Mouse (Mus musculus) stomach, embryonic 14.5 days (tissue): ENCODE measurements around the gene Neurod1. TPM values are rescaled to one million over a fixed set of nuclear protein-coding genes. Genes with fewer than 3 reads are reported as not detected.

Experiments
- ATAC-seq: fragments of 200-750 bp; cut with Nextera tagmentation; 2 replicates; pipeline ENCODE4 v1.8.0; 2017; ENCODE audit warnings: low read depth, moderate TSS enrichment; ENCODE audit not compliant: insufficient number of reproducible peaks, insufficient read depth, low FRiP score
- H3K27ac ChIP-seq: fragments of 300-500 bp; sonication (generic); 2 replicates; pipeline ENCODE4 v1.5.1; 2014; ENCODE audit warnings: mild to moderate bottlenecking, low read length, moderate library complexity, mixed read lengths
- H3K27me3 ChIP-seq: fragments of 300-500 bp; sonication (generic); 2 replicates; pipeline ENCODE4 v1.6.1; 2014; ENCODE audit warnings: low read length, control low read depth, mixed read lengths; ENCODE audit not compliant: control insufficient read depth, insufficient read depth
- H3K36me3 ChIP-seq: fragments of 300-500 bp; sonication (generic); 2 replicates; pipeline ENCODE4 v1.6.1; 2014; ENCODE audit warnings: mild to moderate bottlenecking, control low read depth, low read length, moderate library complexity, mixed read lengths; ENCODE audit not compliant: control insufficient read depth, insufficient read depth
- H3K4me1 ChIP-seq: fragments of 300-500 bp; sonication (generic); 2 replicates; pipeline ENCODE4 v1.6.1; 2014; ENCODE audit warnings: low read length, control low read depth, mixed read lengths; ENCODE audit not compliant: control insufficient read depth, insufficient read depth
- H3K4me2 ChIP-seq: fragments of 300-500 bp; sonication (generic); replicated peaks from 2 replicates; pipeline ENCODE4 v1.6.1; 2014; ENCODE audit warnings: low read depth, low read length, control low read depth
- H3K4me3 ChIP-seq: fragments of 300-500 bp; sonication (generic); 2 replicates; pipeline ENCODE4 v1.5.1; 2014; ENCODE audit warnings: low read depth, low read length, control low read depth
- H3K9ac ChIP-seq: fragments of 300-500 bp; sonication (generic); replicated peaks from 2 replicates; pipeline ENCODE4 v1.6.1; 2014; ENCODE audit warnings: low read depth, mild to moderate bottlenecking, control low read depth, low read length, moderate library complexity, mixed read lengths
- H3K9me3 ChIP-seq: fragments of 300-500 bp; sonication (generic); 2 replicates; pipeline ENCODE4 v1.6.1; 2016; ENCODE audit warnings: low read depth, low read length, control low read depth; ENCODE audit not compliant: control insufficient read depth
- WGBS: fragments of 180-500 bp; shearing (Covaris S2); extraction: QIAGEN DNeasy Blood & Tissue Kit; methylation state at CpG from one replicate; pipeline ENCODE4 v1.1.7; 2014; 5-methylcytosine and 5-hydroxymethylcytosine counted together
- polyA plus RNA-seq: library from polyadenylated mRNA; unstranded; fragments of >200 nt; fragmentation: Nextera tagmentation; extraction: Ambion mirVana; gene quantifications from 2 replicates; pipeline ENCODE4 v1.2.1, GENCODE M21; 2014

Gene Neurod1
- polyA plus RNA-seq, 1 experiment from 2014 or later, result 0.09 TPM

DNA sequence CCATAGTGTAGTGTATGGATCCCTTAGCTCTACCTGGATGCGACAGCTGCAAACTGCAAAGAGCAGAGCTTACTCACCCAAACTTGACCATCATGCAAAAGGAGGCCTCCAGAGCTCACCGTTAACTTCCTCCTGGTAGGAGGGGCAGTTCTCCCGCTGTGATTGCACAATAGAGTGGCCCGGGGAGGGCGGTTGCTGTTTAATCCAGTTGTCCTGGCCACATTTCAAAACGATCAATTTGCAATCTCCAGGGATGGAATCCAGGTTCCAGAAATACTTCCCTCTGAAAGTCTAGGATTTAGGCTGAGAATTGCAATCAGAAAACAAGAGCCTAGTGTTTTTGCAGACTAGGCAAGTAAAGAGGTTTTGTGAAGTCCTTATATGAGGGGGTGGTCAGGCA, 26.9 kb downstream of the Neurod1 start:
- Histone ChIP-seq H3K4me3 (no peak overlapping the region), H3K9me3 (no peaks in the 10 kb centered on the region), H3K9ac (no peak overlapping the region), H3K4me2 (no peak overlapping the region), H3K27ac (no peak overlapping the region), H3K4me1 (peaks cover 4% of the 10 kb centered on the region; the same call in 1 of the 2 replicates), H3K36me3 (no peaks in the 10 kb centered on the region), H3K27me3 (no peaks in the 10 kb centered on the region)
- ATAC-seq, result no peak
- WGBS, result 12% methylated on average over 6 of the region's 6 CpGs

DNA sequence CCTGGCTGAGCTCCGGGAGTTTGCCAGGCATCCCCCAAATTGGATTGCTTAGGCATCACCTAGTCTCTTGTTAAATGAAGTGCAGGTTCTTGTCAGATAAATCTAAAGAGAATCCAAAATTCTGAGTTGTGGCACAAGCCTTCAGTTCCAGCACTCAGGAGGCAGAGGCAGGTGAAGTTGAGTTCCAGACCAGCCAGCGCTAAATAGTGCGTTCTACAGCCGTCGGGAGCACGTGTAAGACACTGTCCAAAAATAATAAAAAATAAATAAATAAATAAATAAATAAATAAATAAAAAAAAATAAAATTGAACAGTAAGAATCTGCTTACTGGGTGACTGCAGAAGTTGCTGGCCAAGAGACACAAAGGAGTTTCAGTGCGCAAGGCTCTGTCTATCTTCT, 27.4 kb downstream of the Neurod1 start:
- Histone ChIP-seq H3K36me3 (no peaks in the 10 kb centered on the region), H3K4me1 (peaks cover 4% of the 10 kb centered on the region; the same call in 1 of the 2 replicates), H3K4me2 (peak overlapping the region; percentile 84), H3K9me3 (no peaks in the 10 kb centered on the region), H3K9ac (no peak overlapping the region), H3K27me3 (no peaks in the 10 kb centered on the region), H3K27ac (no peak overlapping the region), H3K4me3 (peak overlapping the region; percentile 35)
- WGBS, result 15% methylated on average over 7 of the region's 7 CpGs
- ATAC-seq, result no peak; the same call in 1 of the 2 replicates

DNA sequence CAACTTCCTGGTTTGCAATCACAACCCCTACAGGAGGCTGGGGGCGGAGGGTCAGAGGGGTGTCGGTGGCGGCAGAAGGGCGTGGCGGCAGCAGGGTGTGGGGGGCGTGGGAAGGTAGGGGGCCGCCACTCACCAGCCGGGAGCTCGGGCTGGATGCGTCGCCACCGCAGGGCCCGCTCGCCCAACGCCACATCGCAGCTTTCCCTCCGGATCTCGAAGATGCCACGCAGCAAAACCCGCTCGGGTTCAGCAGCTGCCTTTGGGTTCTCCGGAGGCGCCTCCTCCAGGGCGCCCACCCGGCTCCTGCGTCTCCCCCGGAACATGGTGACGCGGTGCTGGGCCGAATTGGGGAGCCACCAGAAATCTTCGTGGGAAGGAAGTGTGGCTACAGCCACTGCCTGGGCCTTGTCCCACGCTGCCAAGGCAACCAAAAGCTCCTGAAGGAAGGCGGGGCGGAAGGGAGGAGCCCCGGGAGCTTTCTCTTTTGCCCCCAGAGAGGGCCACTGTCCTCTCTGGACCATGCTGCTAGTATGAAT, 27.9 kb downstream of the Neurod1 start:
- Histone ChIP-seq H3K9me3 (no peaks in the 10 kb centered on the region), H3K9ac (no peak overlapping the region), H3K27me3 (no peaks in the 10 kb centered on the region), H3K36me3 (no peaks in the 10 kb centered on the region), H3K4me3 (peak overlapping the region; percentile 35), H3K4me1 (peaks cover 4% of the 10 kb centered on the region; the same call in 1 of the 2 replicates), H3K27ac (no peak overlapping the region), H3K4me2 (peak overlapping the region; percentile 84)
- WGBS, result 1% methylated on average over 35 of the region's 35 CpGs
- peak; percentile 63; the same call in 1 of the 2 replicates for ATAC-seq

DNA sequence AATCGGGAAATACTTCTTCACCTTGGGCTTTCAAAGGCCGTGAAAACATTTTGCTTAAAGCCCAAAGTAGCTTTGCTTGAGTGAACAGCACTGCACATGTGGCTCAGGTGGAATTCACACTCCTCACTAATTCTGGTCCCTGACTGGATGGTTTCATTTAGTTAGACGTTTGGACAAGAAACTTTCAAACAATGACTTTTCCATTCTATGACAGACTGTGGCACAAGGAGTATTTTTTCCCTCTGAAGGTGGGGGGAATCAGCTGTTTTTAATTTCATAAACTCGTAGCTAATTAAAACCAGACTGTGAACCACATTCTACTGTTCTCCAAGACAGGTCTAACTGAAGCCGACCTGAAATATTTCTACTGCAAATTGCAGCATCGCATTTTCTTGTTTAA, 28.5 kb downstream of the Neurod1 start:
- H3K27ac ChIP-seq, result no peak overlapping the region
- H3K27me3 ChIP-seq, result no peaks in the 10 kb centered on the region
- no peak overlapping the region for H3K9ac ChIP-seq
- ATAC-seq, result no peak
- H3K9me3 ChIP-seq, result no peaks in the 10 kb centered on the region
- H3K36me3 ChIP-seq, result no peaks in the 10 kb centered on the region
- H3K4me1 ChIP-seq, result peaks cover 4% of the 10 kb centered on the region; the same call in 1 of the 2 replicates
- H3K4me3 ChIP-seq, result no peak overlapping the region
- 30% methylated on average over 6 of the region's 6 CpGs for WGBS
- H3K4me2 ChIP-seq, result no peak overlapping the region

DNA sequence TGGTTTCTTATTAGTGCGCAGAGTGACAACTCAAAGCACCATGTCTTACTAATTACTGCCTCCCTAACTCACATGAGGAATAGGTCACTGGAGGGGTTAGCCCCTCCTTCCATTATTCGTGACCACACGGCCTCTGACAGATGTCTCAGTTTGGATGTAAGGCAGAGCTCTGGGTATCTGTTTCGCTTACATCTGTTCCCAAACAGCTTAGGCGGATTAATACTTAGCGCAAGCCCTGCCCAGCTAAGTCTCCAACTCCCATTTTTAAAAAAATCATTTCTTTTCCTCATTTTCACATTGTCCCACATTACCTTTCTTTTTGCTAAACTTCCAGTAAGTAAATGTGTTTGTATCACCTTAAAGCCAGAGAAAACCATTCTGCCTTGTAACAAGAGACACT, 34.9 kb downstream of the Neurod1 start:
- 31% methylated on average over 6 of the region's 6 CpGs for WGBS
- no peak overlapping the region for H3K4me3 ChIP-seq
- no peak for ATAC-seq
- H3K27me3 ChIP-seq, result no peaks in the 10 kb centered on the region
- H3K4me2 ChIP-seq, result no peak overlapping the region
- no peaks in the 10 kb centered on the region for H3K9me3 ChIP-seq
- H3K27ac ChIP-seq, result no peak overlapping the region
- H3K4me1 ChIP-seq, result no peaks in the 10 kb centered on the region
- H3K9ac ChIP-seq, result no peak overlapping the region
- no peaks in the 10 kb centered on the region for H3K36me3 ChIP-seq

DNA sequence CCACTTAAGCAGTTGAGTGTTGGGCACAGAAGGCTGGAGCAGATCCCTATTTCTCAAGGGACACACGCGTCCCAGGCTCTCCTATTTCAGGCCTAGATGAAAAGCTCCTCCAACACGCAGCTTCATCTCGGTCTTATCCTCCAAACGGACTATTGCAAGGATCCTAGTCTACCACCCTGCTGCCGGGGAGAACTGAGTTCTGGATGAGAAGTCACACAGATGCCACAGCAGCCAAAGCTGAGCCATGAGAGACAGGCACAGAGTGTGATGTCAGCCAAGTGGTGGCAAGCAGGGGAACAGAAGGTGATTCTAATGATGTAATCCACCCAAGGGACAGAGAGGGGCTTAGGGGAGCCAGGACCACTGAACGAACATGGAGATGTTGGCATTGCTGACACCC, 42.0 kb downstream of the Neurod1 start:
- Histone ChIP-seq H3K4me3 (no peak overlapping the region), H3K27me3 (no peaks in the 10 kb centered on the region), H3K27ac (no peak overlapping the region), H3K4me1 (no peaks in the 10 kb centered on the region), H3K4me2 (no peak overlapping the region), H3K9ac (no peak overlapping the region), H3K36me3 (no peaks in the 10 kb centered on the region), H3K9me3 (no peaks in the 10 kb centered on the region)
- ATAC-seq, result no peak
- 83% methylated on average over 7 of the region's 7 CpGs for WGBS

DNA sequence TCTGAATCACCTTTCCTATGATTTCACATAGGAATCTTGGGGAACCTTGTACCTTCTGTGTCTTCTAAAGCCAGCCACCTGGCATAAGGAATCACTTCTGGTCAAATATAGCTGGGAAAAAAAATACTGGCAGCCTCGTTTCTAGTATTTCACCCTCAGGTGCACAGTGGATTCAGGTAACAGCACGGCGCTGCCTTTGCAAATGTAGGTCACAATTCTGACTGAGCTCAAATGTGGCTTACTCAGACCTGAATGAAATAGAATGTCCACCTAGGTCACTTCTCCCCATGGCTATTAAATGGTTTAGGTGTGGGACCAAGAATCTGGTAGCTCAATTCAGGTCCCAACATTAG, 45.7 kb downstream of the Neurod1 start:
- no peaks in the 10 kb centered on the region for H3K27me3 ChIP-seq
- no peak overlapping the region for H3K4me3 ChIP-seq
- no peak overlapping the region for H3K4me2 ChIP-seq
- ATAC-seq, result no peak
- WGBS, result 66% methylated on average over 3 of the region's 3 CpGs
- no peak overlapping the region for H3K9ac ChIP-seq
- H3K27ac ChIP-seq, result no peak overlapping the region
- no peaks in the 10 kb centered on the region for H3K4me1 ChIP-seq
- H3K9me3 ChIP-seq, result no peaks in the 10 kb centered on the region
- no peaks in the 10 kb centered on the region for H3K36me3 ChIP-seq

DNA sequence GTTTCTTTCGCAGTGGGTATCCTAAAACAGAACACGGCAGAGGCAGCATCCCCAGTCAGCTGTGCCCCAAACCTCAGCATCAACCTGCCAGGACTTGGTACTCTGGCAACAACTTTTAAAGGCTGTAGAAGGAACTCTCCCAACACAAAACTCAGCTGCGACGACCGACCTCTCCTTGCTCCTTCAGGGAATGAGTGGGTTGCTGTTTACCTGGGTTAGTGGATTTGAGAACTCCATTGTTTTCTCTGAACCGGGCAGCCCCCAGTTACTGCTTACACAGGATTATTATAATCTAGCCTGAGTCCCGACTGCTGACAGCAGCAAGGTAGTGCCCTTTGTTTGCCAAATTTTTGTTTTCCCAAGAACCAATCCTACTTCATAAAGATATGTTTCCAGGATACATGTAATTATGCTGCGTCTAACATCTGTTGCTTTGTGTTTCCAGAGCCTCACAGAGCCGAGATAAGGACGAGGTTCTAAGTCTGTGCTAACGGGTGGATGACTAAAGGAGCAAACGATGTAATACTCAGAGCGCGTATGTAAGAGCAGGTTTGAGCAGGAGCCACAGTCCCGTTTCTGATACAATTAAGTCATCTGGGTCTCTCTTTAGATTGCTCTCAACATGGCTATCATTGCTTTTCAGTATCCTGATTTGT, 46.2 kb downstream of the Neurod1 start:
- H3K9ac ChIP-seq, result no peak overlapping the region
- 55% methylated on average over 15 of the region's 15 CpGs for WGBS
- no peaks in the 10 kb centered on the region for H3K36me3 ChIP-seq
- no peaks in the 10 kb centered on the region for H3K9me3 ChIP-seq
- ATAC-seq, result no peak
- no peak overlapping the region for H3K4me3 ChIP-seq
- H3K27ac ChIP-seq, result no peak overlapping the region
- no peaks in the 10 kb centered on the region for H3K27me3 ChIP-seq
- no peaks in the 10 kb centered on the region for H3K4me1 ChIP-seq
- H3K4me2 ChIP-seq, result no peak overlapping the region
